Mouse (Mus musculus) neutrophil, adult 59 days (primary cell): ENCODE data around the gene Gm6502. TPM values are rescaled to one million over a fixed set of nuclear protein-coding genes. Genes with fewer than 3 reads are reported as not detected.

Experiments used
- total RNA-seq, 2 experiments: library from RNA; stranded (reverse); gene quantifications; 1 replicate in 1 of 2; 2 replicates in 1 of 2; pipeline ENCODE4 v1.2.4; 2023

The Gm6502 gene
- total RNA-seq = not detected

GRCm38 (mm10) chr5:94314135-94314534 is at the start of gene Gm6502:
Gm6502 (plus strand) TSS chr5:94314435.

DNA sequence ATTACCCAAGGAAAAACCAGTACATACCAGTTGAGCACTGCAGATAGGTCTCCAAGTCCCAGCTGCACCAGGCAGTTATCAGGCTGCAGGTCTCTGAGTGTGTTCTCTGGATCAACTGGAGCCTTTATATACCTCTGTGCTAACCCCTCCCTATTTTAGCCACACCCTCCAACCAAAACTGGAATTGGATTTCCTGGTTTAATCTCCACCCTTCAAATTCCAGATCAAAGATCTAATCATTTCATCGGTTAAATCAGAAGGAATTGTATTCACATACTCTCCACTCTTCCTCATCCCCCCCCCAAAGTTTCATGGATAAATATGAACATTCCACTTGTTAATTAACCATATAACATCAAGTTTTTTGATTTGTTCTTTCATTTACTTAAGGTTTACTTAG is 7.5 kb upstream of the Gm6502 start, which contains the start of gene A430089I19Rik:
Gene A430089I19Rik, minus strand, starts transcription at position 101 of the 400 bp plus-strand sequence.

GRCm38 (mm10) chr5:94339449-94339848 is 25.2 kb downstream of the Gm6502 start, which contains the start of gene AA792892:
AA792892 (plus strand) TSS chr5:94339749.

Other genes starting within 250 kb of the Gm6502 start
- not detected for gene BC061212, start 243.9 kb upstream of the Gm6502 start, total RNA-seq
- gene Gm6351, start 238.1 kb upstream of the Gm6502 start, total RNA-seq = not detected
- gene Gm3106, start 96.4 kb upstream of the Gm6502 start, total RNA-seq = not detected
- gene A430089I19Rik, start 7.6 kb upstream of the Gm6502 start, total RNA-seq = not detected
- gene AA792892, start 25.3 kb downstream of the Gm6502 start, total RNA-seq = under 1 TPM in 1 of 2 experiments, not detected in 1; 0.18 TPM
- not detected for gene Gm7682, start 131.3 kb downstream of the Gm6502 start, total RNA-seq
- not detected for gene Gm3139, start 211.9 kb downstream of the Gm6502 start, total RNA-seq